Mouse (Mus musculus): ENCODE data around the gene Prrx1.

The Prrx1 gene

DNA sequence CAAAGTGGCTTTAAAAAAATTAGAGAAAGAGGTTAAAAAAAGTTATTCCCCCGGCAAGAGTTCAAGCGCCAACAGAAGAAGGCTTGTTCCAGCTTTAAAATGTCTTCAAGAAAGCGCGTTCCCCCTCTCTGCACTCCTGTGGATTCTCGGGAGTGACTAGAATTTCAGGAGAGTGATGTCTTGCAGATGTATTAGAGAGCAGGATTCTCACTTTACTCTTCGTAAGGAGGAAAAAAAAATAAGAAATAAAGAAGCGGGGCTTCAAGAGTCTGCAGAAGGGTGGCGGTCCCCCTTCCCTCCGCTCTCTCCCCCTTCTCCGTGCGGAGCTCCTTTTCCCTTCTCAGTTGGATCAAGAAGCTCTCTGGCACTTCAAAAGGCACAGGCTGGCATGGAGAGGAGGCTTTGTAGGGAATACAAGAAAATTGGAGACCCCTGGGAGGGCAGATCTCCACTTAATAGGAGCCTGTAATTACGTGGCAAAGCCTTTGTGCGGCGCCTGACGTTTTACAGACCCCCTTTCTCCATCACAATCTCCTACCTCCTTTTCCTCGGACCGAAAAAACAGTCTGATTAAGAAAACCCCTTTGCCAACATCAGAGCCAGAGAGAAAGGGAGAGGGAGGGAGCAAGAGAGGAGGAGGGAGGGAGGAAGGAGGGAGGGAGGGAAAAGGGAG, at the start of gene Prrx1:
Gene Prrx1 (minus strand): TSS at position 610 of the 673 bp plus-strand sequence.
- DNase-seq (ENCODE audit: low read depth, low spot score): no peak

DNA sequence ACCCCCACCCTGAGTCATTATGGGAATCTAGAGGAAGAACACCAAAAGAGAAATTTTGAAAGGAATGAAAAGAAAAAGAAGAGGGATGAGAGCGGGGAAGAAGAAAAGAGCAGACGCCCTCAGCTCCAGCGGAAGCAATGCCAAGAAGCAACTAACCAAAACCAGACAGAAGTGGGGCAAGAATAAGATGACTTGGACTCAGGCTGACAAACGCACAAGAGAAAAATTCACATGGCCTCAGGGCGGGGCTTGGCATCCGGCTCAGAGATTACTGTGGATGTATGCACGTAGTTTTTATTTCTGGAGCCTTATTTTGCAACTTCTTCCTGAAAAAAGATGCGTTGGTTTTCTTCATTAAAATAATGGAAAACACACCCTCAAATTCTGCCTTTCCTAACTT, 48.7 kb upstream of the Prrx1 start:
- no peak for DNase-seq (ENCODE audit: low read depth, low spot score)

DNA sequence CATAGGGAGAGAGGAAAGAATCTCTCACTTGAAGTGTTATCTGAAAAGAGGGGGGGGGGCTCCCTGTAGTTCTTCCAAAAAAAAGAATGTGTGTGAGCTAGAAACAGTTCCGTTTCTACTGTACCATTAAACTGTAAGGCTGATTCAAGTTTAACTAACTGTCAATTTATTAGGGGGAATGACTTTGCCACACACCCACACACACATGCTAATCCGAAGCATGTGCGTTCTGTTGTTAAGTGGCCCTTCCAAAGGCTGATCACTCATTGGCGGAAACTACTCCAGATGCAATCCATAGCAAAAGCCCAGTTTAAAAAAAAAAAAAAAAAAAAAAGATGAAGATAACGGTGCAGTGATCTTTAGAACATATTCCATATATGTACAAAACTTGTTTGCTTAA, 47.9 kb upstream of the Prrx1 start:
- DNase-seq (ENCODE audit: low read depth, low spot score): no peak

DNA sequence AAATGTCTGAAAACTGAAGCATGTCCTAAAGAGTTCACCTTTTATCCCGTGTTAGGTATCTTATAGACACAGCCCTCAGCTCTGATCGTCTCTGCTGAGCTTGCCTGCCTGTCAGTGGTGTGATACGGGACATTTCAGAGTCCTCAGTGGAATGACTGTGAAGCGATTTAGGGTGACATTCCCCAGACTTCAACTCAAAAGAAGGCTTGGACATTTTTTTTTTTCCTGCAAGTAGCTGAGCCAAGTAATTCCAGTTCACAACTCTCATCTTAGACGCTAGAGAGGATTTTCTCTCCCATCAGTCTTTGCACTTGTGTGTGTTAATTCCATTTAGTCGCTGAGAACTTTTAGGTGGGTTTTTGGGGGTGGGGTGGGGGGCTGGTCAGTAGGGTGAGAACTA, 47.3 kb upstream of the Prrx1 start:
- no peak for DNase-seq (ENCODE audit: low read depth, low spot score)

DNA sequence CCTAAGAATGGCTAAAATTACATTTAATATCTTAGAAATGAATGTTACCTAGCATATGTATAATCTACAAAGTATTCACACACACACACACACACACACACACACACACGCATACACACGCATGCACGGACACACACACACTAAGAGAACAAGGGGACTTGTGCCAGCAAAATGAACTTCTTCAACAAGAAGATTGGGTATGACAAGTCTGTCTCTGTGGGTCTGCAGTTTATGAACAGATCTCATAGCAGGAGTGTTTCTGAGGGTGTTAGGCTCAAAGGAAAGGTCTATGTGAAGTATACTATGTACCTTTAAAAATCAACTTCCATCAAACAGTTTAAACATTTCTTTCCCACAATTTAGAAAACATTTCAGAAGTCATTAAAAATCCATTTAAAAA, 46.0 kb upstream of the Prrx1 start:
- DNase-seq (ENCODE audit: low read depth, low spot score): no peak

DNA sequence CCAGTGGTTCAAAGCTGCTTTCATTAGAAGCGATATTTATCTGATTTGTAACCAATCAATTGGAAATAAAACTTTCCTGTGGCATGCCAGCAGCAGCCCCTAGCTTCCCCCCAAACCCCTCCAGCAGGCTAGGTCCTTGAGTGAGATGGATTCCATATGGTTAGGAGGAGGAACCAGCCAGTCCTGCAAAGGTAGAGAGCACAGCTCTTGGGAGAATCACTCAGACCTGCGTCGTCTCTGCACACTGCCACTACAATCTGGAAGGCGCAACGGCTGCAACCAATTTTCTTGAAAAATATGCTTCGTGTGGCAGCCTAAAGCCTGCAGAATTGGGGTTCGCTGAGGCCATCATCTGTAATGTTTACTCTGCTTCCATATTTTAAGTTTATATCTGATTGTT, 44.7 kb upstream of the Prrx1 start:
- no peak for DNase-seq (ENCODE audit: low read depth, low spot score)

- no peak for DNase-seq (ENCODE audit: low read depth, low spot score)
These were observed 44.2 kb upstream of the Prrx1 start for GRCm38 (mm10) chr1:163357733-163358132.

- no peak for DNase-seq (ENCODE audit: low read depth, low spot score)
These were observed 42.7 kb upstream of the Prrx1 start for GRCm38 (mm10) chr1:163356167-163356566.

DNA sequence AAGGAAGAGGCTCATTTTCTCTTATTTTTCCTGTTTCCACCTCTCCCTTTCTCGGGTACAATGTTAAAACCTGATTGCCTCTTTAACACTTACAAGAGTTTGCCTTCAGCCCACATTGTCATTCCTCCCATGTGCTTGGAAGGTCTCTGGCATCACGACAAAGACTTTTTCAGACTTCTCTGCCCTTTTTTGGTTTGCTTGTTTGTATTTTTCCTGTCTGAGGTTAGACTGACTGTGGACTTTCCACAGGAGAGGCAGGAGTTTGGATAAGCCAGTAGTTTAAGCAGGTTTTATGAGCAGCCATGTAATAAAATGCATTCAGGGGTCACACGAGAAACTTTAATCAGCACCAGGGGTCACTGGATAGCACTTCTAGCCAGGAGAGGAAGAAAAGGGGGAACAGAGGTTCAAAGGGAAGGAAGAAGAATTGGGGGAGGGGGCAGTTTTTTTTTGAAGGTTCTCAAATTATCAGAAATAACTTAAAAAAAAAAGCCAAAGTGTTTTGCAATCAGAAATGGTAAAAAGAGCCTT, 42.2 kb upstream of the Prrx1 start:
- no peak for DNase-seq (ENCODE audit: low read depth, low spot score)

DNA sequence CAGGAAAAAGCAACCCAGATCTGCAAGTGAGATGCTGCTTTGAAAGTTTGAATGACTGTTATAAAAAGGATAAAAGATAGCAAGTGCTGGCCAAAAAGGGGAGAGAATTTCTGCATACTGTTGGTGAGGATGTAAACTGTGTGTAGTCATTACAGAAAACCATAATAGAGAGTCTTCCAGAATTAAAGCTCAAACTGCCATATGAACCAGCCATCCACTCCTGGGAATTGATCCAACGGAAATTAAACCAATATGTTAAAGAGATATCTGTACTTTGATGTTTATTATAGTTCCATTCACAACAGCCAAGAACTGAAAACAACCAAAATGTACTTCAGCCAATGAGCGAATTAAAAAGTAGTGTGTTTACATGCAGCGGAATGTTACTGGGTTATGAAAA, 37.5 kb upstream of the Prrx1 start:
- no peak for DNase-seq (ENCODE audit: low read depth, low spot score)

GRCm38 (mm10) chr1:163345541-163345940, 32.0 kb upstream of the Prrx1 start:
- no peak for DNase-seq (ENCODE audit: low read depth, low spot score)

DNA sequence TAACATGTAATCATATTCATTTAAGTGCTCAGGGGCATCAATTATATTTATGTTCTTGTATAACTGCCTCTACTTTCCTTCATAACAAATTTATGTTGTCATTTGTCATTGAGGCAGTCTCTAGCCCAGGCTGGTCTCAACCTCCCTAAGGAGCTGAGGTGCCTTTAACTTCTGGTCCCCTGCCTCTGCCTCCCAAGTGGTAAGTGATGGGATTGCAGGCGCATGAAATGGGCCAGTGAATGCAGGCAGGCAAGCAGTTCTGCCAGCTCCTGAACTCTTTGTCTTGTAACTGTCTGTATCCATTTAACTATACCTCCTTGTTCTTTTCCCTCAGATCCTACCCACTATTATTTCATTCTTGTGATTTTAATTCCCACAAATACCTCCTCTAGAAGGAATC, 31.4 kb upstream of the Prrx1 start:
- no peak for DNase-seq (ENCODE audit: low read depth, low spot score)

- no peak for DNase-seq (ENCODE audit: low read depth, low spot score)
These were observed 25.7 kb upstream of the Prrx1 start for GRCm38 (mm10) chr1:163339219-163339561.

DNA sequence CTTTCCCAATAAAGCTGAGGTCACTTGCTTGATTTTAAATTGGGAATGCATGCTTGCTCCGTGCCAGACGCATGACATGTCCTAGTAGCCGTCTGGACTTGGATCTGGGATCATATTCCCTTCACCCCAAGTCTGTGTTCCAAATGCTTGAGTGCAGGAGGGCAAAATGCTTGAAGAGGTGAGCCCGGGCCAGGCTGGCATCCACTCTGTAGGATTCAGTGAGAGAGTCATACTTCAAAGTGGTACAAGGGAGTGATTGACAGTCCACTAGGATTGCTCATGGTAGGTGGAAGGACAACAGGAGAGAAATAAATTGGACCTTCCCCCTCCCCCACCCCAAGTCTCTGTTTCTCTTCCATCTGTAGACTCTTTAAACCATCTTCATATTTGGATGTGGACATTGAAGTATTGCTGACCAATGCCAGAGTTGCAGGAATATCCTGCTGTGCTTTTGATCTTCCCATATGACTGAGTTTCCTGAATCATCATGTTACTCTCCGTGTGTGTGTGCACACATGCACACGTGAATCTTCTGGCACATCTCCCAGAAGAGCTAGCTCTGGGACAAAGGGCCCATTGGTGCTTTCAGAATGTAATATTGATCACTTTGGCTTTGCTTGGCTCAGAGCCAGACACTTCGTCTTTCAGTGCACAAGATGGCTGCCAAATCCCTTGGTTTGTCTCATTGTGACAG, 25.2 kb upstream of the Prrx1 start:
- DNase-seq (ENCODE audit: low read depth, low spot score): no peak

DNA sequence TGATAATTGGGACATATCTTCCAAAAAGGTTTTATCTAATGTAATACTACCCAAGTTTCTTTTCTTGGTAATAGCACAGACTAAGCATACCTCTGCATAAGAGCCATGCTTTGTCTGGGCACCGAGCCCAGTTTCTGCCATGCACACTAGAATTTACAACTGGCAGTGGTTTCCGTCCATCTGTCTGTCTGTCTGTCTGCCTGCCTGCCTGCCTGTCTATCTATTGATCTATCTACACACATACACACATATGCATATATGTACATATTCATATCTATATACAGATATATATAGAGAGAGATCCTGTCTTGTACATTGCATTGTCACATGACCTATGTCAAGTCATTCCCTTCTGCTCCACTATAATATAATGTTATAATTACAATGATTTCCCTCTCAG, 24.3 kb upstream of the Prrx1 start:
- DNase-seq (ENCODE audit: low read depth, low spot score): no peak

DNA sequence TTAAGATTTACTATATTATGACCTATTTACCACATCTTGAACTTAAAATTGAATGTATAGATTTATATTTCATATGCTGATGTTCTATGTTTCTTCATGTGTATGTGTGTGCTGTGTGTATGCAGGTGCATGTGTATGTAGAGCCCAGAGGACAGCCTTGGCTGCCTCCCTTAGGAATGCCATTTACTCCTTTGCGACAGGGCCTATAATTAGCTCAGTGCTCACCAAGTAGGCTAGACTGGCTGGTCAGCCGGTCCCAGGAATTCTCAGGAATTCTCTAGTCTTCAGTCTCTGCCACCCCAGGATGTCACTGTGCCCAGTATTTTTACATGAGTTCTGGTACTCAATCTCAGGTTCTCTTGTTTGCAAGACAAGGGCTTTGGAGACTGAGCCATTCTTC, 13.8 kb upstream of the Prrx1 start:
- no peak for DNase-seq (ENCODE audit: low read depth, low spot score)

- DNase-seq (ENCODE audit: low read depth, low spot score): no peak
These were observed 6.4 kb upstream of the Prrx1 start for GRCm38 (mm10) chr1:163319669-163320571.

DNA sequence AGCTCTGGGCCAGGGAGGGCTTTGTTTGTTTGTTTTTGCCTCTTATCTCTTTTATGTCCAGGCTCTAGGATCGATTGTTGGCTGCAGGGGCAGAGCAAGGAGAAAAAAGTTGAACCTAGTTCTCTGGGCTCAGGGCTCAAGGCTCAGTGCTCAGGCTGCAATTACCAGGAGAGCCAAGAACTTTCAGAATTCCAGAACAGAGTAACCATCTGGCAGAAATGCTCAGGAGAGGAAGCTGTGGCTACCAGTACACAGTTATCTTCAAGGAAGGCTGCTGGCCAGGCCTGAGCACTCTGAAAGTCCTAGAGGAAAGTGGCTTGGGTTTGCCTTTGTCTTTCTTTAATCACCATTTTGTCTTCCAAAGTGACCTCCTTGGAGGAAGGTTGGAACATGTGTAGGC, 3.4 kb upstream of the Prrx1 start:
- no peak for DNase-seq (ENCODE audit: low read depth, low spot score)

DNA sequence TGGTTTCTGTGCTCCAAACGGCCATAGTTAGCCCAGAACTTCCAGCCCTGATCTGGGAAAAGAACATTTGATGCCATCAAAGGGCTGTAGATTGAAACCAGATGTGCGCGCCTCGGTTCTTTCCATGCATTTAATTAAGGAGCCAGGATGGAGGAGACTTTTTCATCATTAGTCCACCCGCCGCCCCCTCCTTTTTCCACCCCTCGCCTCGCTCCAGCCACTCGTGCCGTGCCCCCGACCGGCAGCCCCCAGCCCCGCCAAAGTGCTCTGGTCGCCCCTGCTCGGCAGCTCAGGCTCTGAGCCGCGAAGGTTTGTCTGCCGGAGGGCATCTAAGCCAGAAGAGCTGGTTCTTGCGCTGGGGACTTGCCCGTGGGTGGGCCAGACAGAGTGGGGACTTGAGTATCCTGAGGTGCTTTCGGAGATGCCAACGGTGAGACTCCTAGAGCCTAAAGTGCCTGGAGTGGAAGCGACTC, 1.4 kb upstream of the Prrx1 start:
- DNase-seq (ENCODE audit: low read depth, low spot score): no peak

GRCm38 (mm10) chr1:163313921-163314725, 613 bp upstream of the Prrx1 start:
- no peak for DNase-seq (ENCODE audit: low read depth, low spot score)

Data from retina, adult 2 months (tissue).